Mouse (Mus musculus) midbrain, embryonic 14.5 days (tissue): ENCODE data around the gene 4930503B20Rik. TPM values are rescaled to one million over a fixed set of nuclear protein-coding genes. Genes with fewer than 3 reads are reported as not detected.
A peak's percentile ranks its signal among the peaks of the same experiment; 100 is the strongest.

Source experiments
- ATAC-seq: fragments of 200-750 bp; cut with Nextera tagmentation; 2 replicates; pipeline ENCODE4 v1.8.0; 2017; ENCODE audit warnings: moderate number of reproducible peaks, moderate library complexity; ENCODE audit not compliant: low FRiP score, low TSS enrichment
- DNase-seq: peaks from one replicate; pipeline ENCODE4 v3.0.0-alpha.2; 2015
- H3K27ac ChIP-seq: fragments of 300-500 bp; sonication (generic); replicated peaks from 2 replicates; pipeline ENCODE4 v1.5.1; 2014; ENCODE audit warnings: mild to moderate bottlenecking, low read depth, low read length, moderate library complexity
- H3K27me3 ChIP-seq: fragments of 300-500 bp; sonication (generic); 2 replicates; pipeline ENCODE4 v1.6.1; 2014; ENCODE audit warnings: low read length, control low read depth, mixed read lengths; ENCODE audit not compliant: control insufficient read depth, insufficient read depth
- H3K36me3 ChIP-seq: fragments of 300-500 bp; sonication (generic); 2 replicates; pipeline ENCODE4 v1.6.1; 2014; ENCODE audit warnings: low read length, control low read depth; ENCODE audit not compliant: control insufficient read depth, insufficient read depth
- H3K4me1 ChIP-seq: fragments of 300-500 bp; sonication (generic); 2 replicates; pipeline ENCODE4 v1.6.1; 2014; ENCODE audit warnings: mild to moderate bottlenecking, antibody characterized with exemption, low read length, control low read depth; ENCODE audit not compliant: control insufficient read depth, insufficient read depth
- H3K4me2 ChIP-seq: fragments of 300-500 bp; sonication (generic); 2 replicates; pipeline ENCODE4 v1.6.1; 2014; ENCODE audit warnings: mild to moderate bottlenecking, low read length, moderate library complexity
- H3K4me3 ChIP-seq: fragments of 300-500 bp; sonication (generic); replicated peaks from 2 replicates; pipeline ENCODE4 v1.5.1; 2014; ENCODE audit warnings: low read depth, low read length
- H3K9ac ChIP-seq: fragments of 300-500 bp; sonication (generic); replicated peaks from 2 replicates; pipeline ENCODE4 v1.6.1; 2014; ENCODE audit warnings: mild to moderate bottlenecking, low read length, moderate library complexity
- H3K9me3 ChIP-seq: fragments of 300-500 bp; sonication (generic); 2 replicates; pipeline ENCODE4 v1.6.1; 2016; ENCODE audit warnings: low read length, control low read depth, mixed read lengths; ENCODE audit not compliant: control insufficient read depth
- whole genome bisulfite sequencing: fragments of 180-500 bp; shearing (Covaris S2); extraction: QIAGEN DNeasy Blood & Tissue Kit; methylation state at CpG from one replicate; pipeline ENCODE4 v1.1.7; 2014; 5-methylcytosine and 5-hydroxymethylcytosine counted together
- polyA plus RNA-seq: library from polyadenylated mRNA; unstranded; fragments of >200 nt; fragmentation: Nextera tagmentation; extraction: Ambion mirVana; gene quantifications from 2 replicates; pipeline ENCODE4 v1.2.1, GENCODE M21; 2014

Gene 4930503B20Rik
- polyA plus RNA-seq, 1 experiment from 2014 or later, result not detected

- Histone ChIP-seq H3K4me3 (no peak overlapping the region), H3K36me3 (no peaks in the 10 kb centered on the region), H3K9me3 (no peaks in the 10 kb centered on the region), H3K4me1 (no peaks in the 10 kb centered on the region), H3K9ac (no peak overlapping the region), H3K4me2 (no peak overlapping the region), H3K27me3 (no peaks in the 10 kb centered on the region), H3K27ac (no peak overlapping the region)
- DNase-seq, result no peak
- 89% methylated on average over 5 of the region's 5 CpGs for WGBS
- no peak for ATAC-seq
Measured at GRCm38 (mm10) chr3:146632506-146632905, 18.6 kb downstream of the 4930503B20Rik start.

GRCm38 (mm10) chr3:146628227-146628982 lies 22.7 kb downstream of the 4930503B20Rik start:
- Histone ChIP-seq H3K4me1 (no peaks in the 10 kb centered on the region), H3K4me2 (no peak overlapping the region), H3K27me3 (no peaks in the 10 kb centered on the region), H3K9me3 (no peaks in the 10 kb centered on the region), H3K36me3 (no peaks in the 10 kb centered on the region), H3K4me3 (no peak overlapping the region), H3K9ac (no peak overlapping the region), H3K27ac (no peak overlapping the region)
- no peak for DNase-seq
- no peak for ATAC-seq
- WGBS, result 69% methylated on average over 8 of the region's 8 CpGs

GRCm38 (mm10) chr3:146625766-146626165 lies 25.4 kb downstream of the 4930503B20Rik start:
- no peaks in the 10 kb centered on the region for H3K4me1 ChIP-seq
- no peak overlapping the region for H3K4me3 ChIP-seq
- no peaks in the 10 kb centered on the region for H3K9me3 ChIP-seq
- H3K27ac ChIP-seq, result no peak overlapping the region
- H3K4me2 ChIP-seq, result no peak overlapping the region
- DNase-seq (no peak), ATAC-seq (no peak)
- no peaks in the 10 kb centered on the region for H3K27me3 ChIP-seq
- H3K9ac ChIP-seq, result no peak overlapping the region
- H3K36me3 ChIP-seq, result no peaks in the 10 kb centered on the region
- 94% methylated on average over 4 of the region's 4 CpGs for WGBS

- Histone ChIP-seq H3K27ac (no peak overlapping the region), H3K27me3 (no peaks in the 10 kb centered on the region), H3K36me3 (no peaks in the 10 kb centered on the region), H3K4me3 (no peak overlapping the region), H3K4me2 (no peak overlapping the region), H3K4me1 (no peaks in the 10 kb centered on the region), H3K9me3 (no peaks in the 10 kb centered on the region), H3K9ac (no peak overlapping the region)
- DNase-seq (no peak), ATAC-seq (no peak)
- 88% methylated on average over 11 of the region's 11 CpGs for WGBS
Measured at GRCm38 (mm10) chr3:146621966-146622365, 29.2 kb downstream of the 4930503B20Rik start.

- H3K4me1 ChIP-seq, result no peaks in the 10 kb centered on the region
- DNase-seq (peak; percentile 20), ATAC-seq (no peak)
- H3K4me3 ChIP-seq, result no peak overlapping the region
- H3K27ac ChIP-seq, result no peak overlapping the region
- no peak overlapping the region for H3K9ac ChIP-seq
- H3K36me3 ChIP-seq, result no peaks in the 10 kb centered on the region
- H3K27me3 ChIP-seq, result no peaks in the 10 kb centered on the region
- 87% methylated on average over 14 of the region's 14 CpGs for WGBS
- H3K4me2 ChIP-seq, result no peak overlapping the region
- no peaks in the 10 kb centered on the region for H3K9me3 ChIP-seq
Measured at GRCm38 (mm10) chr3:146620555-146621249, 30.4 kb downstream of the 4930503B20Rik start.

GRCm38 (mm10) chr3:146620101-146620500 lies 31.0 kb downstream of the 4930503B20Rik start:
- H3K36me3 ChIP-seq, result no peaks in the 10 kb centered on the region
- ATAC-seq, result no peak

GRCm38 (mm10) chr3:146618357-146618756 lies 32.8 kb downstream of the 4930503B20Rik start:
- no peaks in the 10 kb centered on the region for H3K36me3 ChIP-seq
- H3K9ac ChIP-seq, result no peak overlapping the region
- no peak overlapping the region for H3K27ac ChIP-seq
- WGBS, result 84% methylated on average over 4 of the region's 4 CpGs
- H3K9me3 ChIP-seq, result no peaks in the 10 kb centered on the region
- DNase-seq (no peak), ATAC-seq (no peak)
- H3K4me2 ChIP-seq, result no peak overlapping the region
- no peaks in the 10 kb centered on the region for H3K27me3 ChIP-seq
- H3K4me3 ChIP-seq, result no peak overlapping the region
- H3K4me1 ChIP-seq, result no peaks in the 10 kb centered on the region

More at GRCm38 (mm10) chr3:146620101-146620500, 31.0 kb downstream of the 4930503B20Rik start:
- H3K27me3 ChIP-seq, result no peaks in the 10 kb centered on the region
- 91% methylated on average over 10 of the region's 10 CpGs for WGBS
- H3K4me1 ChIP-seq, result no peaks in the 10 kb centered on the region
- H3K9me3 ChIP-seq, result no peaks in the 10 kb centered on the region
- H3K4me3 ChIP-seq, result no peak overlapping the region
- no peak overlapping the region for H3K9ac ChIP-seq
- no peak overlapping the region for H3K4me2 ChIP-seq
- no peak overlapping the region for H3K27ac ChIP-seq
- no peak for DNase-seq

- no peaks in the 10 kb centered on the region for H3K27me3 ChIP-seq
- H3K9me3 ChIP-seq, result no peaks in the 10 kb centered on the region
- H3K36me3 ChIP-seq, result no peaks in the 10 kb centered on the region
- H3K4me2 ChIP-seq, result no peak overlapping the region
- no peaks in the 10 kb centered on the region for H3K4me1 ChIP-seq
- ATAC-seq (no peak), DNase-seq (no peak)
- H3K4me3 ChIP-seq, result no peak overlapping the region
- no peak overlapping the region for H3K27ac ChIP-seq
- H3K9ac ChIP-seq, result no peak overlapping the region
Measured at GRCm38 (mm10) chr3:146617946-146618345, 33.2 kb downstream of the 4930503B20Rik start.
